In genomic region chr12:85492084-85492645, GRCm38 (mm10) we compare ENCODE assay signal across 9 mouse cellular contexts. TPM values are rescaled to one million over a fixed set of nuclear protein-coding genes. Genes with fewer than 3 reads are reported as not detected.
DNase-seq lines count a peak whose midpoint lies in the region; ATAC-seq lines count a peak whose summit lies in the region.
"Had no signal": no experiment of that assay in that cellular context is flagged by ENCODE, and none has a peak within 500 bp of the region (broad histone marks: within the 10 kb centered on the region; RNA-seq: fewer than 3 reads in every experiment).

No protein-coding gene starts in this region.

- 0 out of 2 replicates have a peak, but pooled peaks have one; percentile 32 for ATAC-seq in cerebellum, adult (ENCODE audit: insufficient number of reproducible peaks, low FRiP score, low TSS enrichment)
- ATAC-seq in forebrain, embryonic 14.5 days = peak; percentile 84
- ATAC-seq in hindbrain, embryonic 13.5 days (ENCODE audit: low FRiP score) = no peak; the same call in 1 of the 2 replicates
- ATAC-seq in midbrain, embryonic 11.5 days (ENCODE audit: low FRiP score) = peak; percentile 76
- peak; percentile 69; the same call in 1 of the 2 replicates for ATAC-seq in stomach, embryonic 16.5 days (ENCODE audit: insufficient read depth, low FRiP score)

- no peak overlapping the region for H3K27ac ChIP-seq in forebrain, embryonic 14.5 days (ENCODE audit: low read depth, low read length)
- H3K27ac ChIP-seq in hindbrain, embryonic 13.5 days = no peak overlapping the region
- no peak overlapping the region for H3K27ac ChIP-seq in midbrain, embryonic 11.5 days (ENCODE audit: low read depth, low read length)
- H3K27ac ChIP-seq in stomach, embryonic 16.5 days (ENCODE audit: low read length) = no peak overlapping the region
- H3K27ac ChIP-seq: macrophage had no signal

- H3K9ac ChIP-seq in forebrain, embryonic 14.5 days (ENCODE audit: low read length) = no peak overlapping the region
- H3K9ac ChIP-seq in hindbrain, embryonic 13.5 days = no peak overlapping the region; the same call in 1 of the 2 replicates
- H3K9ac ChIP-seq in midbrain, embryonic 11.5 days (ENCODE audit: low read length) = peak overlapping the region; percentile 48; the same call in 1 of the 2 replicates
- peak overlapping the region; percentile 54; the same call in 1 of the 2 replicates for H3K9ac ChIP-seq in stomach, embryonic 16.5 days (ENCODE audit: low read length)

- H3K4me3 ChIP-seq in forebrain, embryonic 14.5 days (ENCODE audit: low read depth, low read length) = no peak overlapping the region
- no peak overlapping the region for H3K4me3 ChIP-seq in hindbrain, embryonic 13.5 days
- no peak overlapping the region for H3K4me3 ChIP-seq in midbrain, embryonic 11.5 days (ENCODE audit: low read depth, low read length)
- H3K4me3 ChIP-seq in stomach, embryonic 16.5 days (replicated peaks; ENCODE audit: low read length) = no peak overlapping the region

- peak overlapping the region; percentile 32; the same call in 1 of the 2 replicates for H3K4me2 ChIP-seq in forebrain, embryonic 14.5 days (ENCODE audit: low read length)
- H3K4me2 ChIP-seq in hindbrain, embryonic 13.5 days = peak overlapping the region; percentile 35
- 0 out of 2 replicates have a peak overlapping the region, but pooled peaks have one; percentile 24 for H3K4me2 ChIP-seq in midbrain, embryonic 11.5 days
- peak overlapping the region; percentile 44 for H3K4me2 ChIP-seq in stomach, embryonic 16.5 days (ENCODE audit: low read depth, low read length)

- intact Hi-C loops in left cerebral cortex, postnatal 14 days (cut with DNase I) = loop anchor here (2.0 kb wide), 1 partner anchor 151 kb away; no protein-coding TSS in a partner anchor

- WGBS in forebrain, embryonic 14.5 days = 24% methylated on average over 16 of the region's 16 CpGs
- 24% methylated on average over 16 of the region's 16 CpGs for WGBS in hindbrain, embryonic 13.5 days
- 23% methylated on average over 16 of the region's 16 CpGs for WGBS in midbrain, embryonic 11.5 days
- WGBS in stomach, embryonic 16.5 days = 19% methylated on average over 16 of the region's 16 CpGs

- no peaks in the 10 kb centered on the region for H3K36me3 ChIP-seq in forebrain, embryonic 14.5 days (ENCODE audit: control insufficient read depth, insufficient read depth, low read length)
- H3K36me3 ChIP-seq in hindbrain, embryonic 13.5 days = no peaks in the 10 kb centered on the region
- H3K36me3 ChIP-seq in midbrain, embryonic 11.5 days (ENCODE audit: control insufficient read depth, insufficient read depth, low read length) = no peaks in the 10 kb centered on the region
- no peaks in the 10 kb centered on the region for H3K36me3 ChIP-seq in stomach, embryonic 16.5 days (ENCODE audit: control insufficient read depth, insufficient read depth, low read length)

- peaks cover 5% of the 10 kb centered on the region for H3K4me1 ChIP-seq in forebrain, embryonic 14.5 days (ENCODE audit: control insufficient read depth, insufficient read depth, low read length)
- peaks cover 14% of the 10 kb centered on the region for H3K4me1 ChIP-seq in hindbrain, embryonic 13.5 days (replicated peaks)
- H3K4me1 ChIP-seq in midbrain, embryonic 11.5 days (ENCODE audit: control insufficient read depth, insufficient read depth, low read length) = peaks cover 5% of the 10 kb centered on the region; the same call in 1 of the 2 replicates
- H3K4me1 ChIP-seq in stomach, embryonic 16.5 days (ENCODE audit: control insufficient read depth, insufficient read depth, low read length) = peaks cover 4% of the 10 kb centered on the region; the same call in 1 of the 2 replicates

- no peaks in the 10 kb centered on the region for H3K9me3 ChIP-seq in forebrain, embryonic 14.5 days (replicated peaks; ENCODE audit: control insufficient read depth, low read length)
- no peaks in the 10 kb centered on the region for H3K9me3 ChIP-seq in hindbrain, embryonic 13.5 days
- H3K9me3 ChIP-seq in midbrain, embryonic 11.5 days (ENCODE audit: control insufficient read depth, low read length) = no peaks in the 10 kb centered on the region
- no peaks in the 10 kb centered on the region for H3K9me3 ChIP-seq in stomach, embryonic 16.5 days (replicated peaks; ENCODE audit: control insufficient read depth, low read length)

- peak; percentile 41 to 70 for DNase-seq in lung, adult 18-20 months
- DNase-seq in lung, postnatal 25 days (ENCODE audit: low spot score) = no peak
- DNase-seq in forebrain, embryonic 14.5 days (ENCODE audit: low spot score) = peak; percentile 93
- peak; percentile 72 to 74 for DNase-seq in left cerebral cortex, postnatal 14 days (ENCODE audit: low spot score in 2 of 2)
- peak; percentile 98 for DNase-seq in midbrain, embryonic 11.5 days (ENCODE audit: low spot score, missing footprints)

- no peaks in the 10 kb centered on the region; the same call in 1 of the 2 replicates for H3K27me3 ChIP-seq in forebrain, embryonic 14.5 days (replicated peaks; ENCODE audit: control insufficient read depth, insufficient read depth, low read length)
- H3K27me3 ChIP-seq in hindbrain, embryonic 13.5 days = peaks cover 6% of the 10 kb centered on the region
- H3K27me3 ChIP-seq in midbrain, embryonic 11.5 days (ENCODE audit: control insufficient read depth, insufficient read depth, low read length) = peaks cover 3% of the 10 kb centered on the region; the same call in 1 of the 2 replicates
- H3K27me3 ChIP-seq in stomach, embryonic 16.5 days (ENCODE audit: control insufficient read depth, insufficient read depth, low read length) = no peaks in the 10 kb centered on the region

RNA-seq across cellular contexts. Expression of gene Fos, which starts 18.5 kb away (rescaled TPM):
- polyA plus RNA-seq in forebrain, embryonic 14.5 days (2014; fragmentation: Nextera tagmentation; extraction: Ambion mirVana) = 1.2 and 1.4 TPM in 2 replicates
- polyA plus RNA-seq in hindbrain, embryonic 13.5 days (2015; fragmentation: Nextera tagmentation; extraction: Ambion mirVana) = 1.9 and 2.5 TPM in 2 replicates
- 10 to 100 TPM; 31.1 to 40.8 TPM for total RNA-seq in left cerebral cortex, postnatal 14 days (2021)
- 0.54 and 0.89 TPM in 2 replicates for polyA plus RNA-seq in midbrain, embryonic 11.5 days (2014; fragmentation: Nextera tagmentation; extraction: Ambion mirVana)
- 16.1 and 21.1 TPM in 2 replicates for polyA plus RNA-seq in stomach, embryonic 16.5 days (2015; fragmentation: Nextera tagmentation; extraction: Ambion mirVana)

Comparison
In these comparisons a context has a peak if more than half of its experiments do, and no peak if none do; other contexts are left out.
1. H3K9ac ChIP-seq: peak in midbrain, embryonic 11.5 days (single experiment) and stomach, embryonic 16.5 days (single experiment); none in forebrain, embryonic 14.5 days (single experiment) and hindbrain, embryonic 13.5 days (single experiment).
2. Peak in every context shown above with its lines, with median percentiles within 50 percentile points of each other: H3K4me2 ChIP-seq.